Mouse (Mus musculus) liver, embryonic 14.5 days (tissue): Measurements from ENCODE around the gene Tulp2.
A peak's percentile ranks its signal among the peaks of the same experiment; 100 is the strongest.

ENCODE experiments used
- CTCF ChIP-seq: IDR thresholded peaks from 2 replicates; pipeline ENCODE4 v1.5.1; 2016; ENCODE audit warnings: antibody characterized with exemption, low read depth, control low read depth
- EP300 ChIP-seq: IDR thresholded peaks from 2 replicates; pipeline ENCODE4 v1.6.1; 2016; ENCODE audit warnings: antibody characterized with exemption, low read depth

GRCm38 (mm10) chr7:45465549-45465948, 16.1 kb upstream of the Tulp2 start:
- TF ChIP-seq CTCF (peak; percentile 47), EP300 (no peak)
